Mouse (Mus musculus): ENCODE results near the gene Gm20388. TPM values are rescaled to one million over a fixed set of nuclear protein-coding genes. Genes with fewer than 3 reads are reported as not detected.

Gene Gm20388
- total and polyA plus RNA-seq, 2 experiments from 2014 or later: 51.3 TPM; not detected in 1

DNA sequence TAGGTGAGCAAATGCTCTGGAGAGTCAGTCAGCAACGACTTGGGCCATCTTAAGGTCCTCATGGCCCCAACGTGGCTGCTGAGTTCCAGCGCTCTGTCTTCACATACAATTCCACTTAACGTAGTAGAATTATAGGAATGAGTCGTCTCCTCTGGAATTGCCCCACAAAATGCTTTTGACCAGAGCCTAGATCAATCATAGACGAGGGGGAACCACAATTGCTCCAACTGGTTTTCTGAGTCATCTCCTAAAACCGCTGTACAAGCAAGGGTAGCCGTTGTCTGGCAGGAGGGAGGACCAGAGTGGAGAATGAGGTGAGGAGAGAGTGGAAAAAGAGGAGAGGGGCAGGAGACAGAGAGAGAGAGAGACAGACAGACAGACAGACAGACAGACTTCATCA lies 105.3 kb downstream of the Gm20388 start:
- no peaks in the 10 kb centered on the region for H3K36me3 ChIP-seq (ENCODE audit: insufficient read depth)
- no peak overlapping the region for H3K9ac ChIP-seq
- WGBS: 91% methylated on average over 8 of the region's 8 CpGs
- H3K27ac ChIP-seq (ENCODE audit: low read depth, low read length): no peak overlapping the region
- H3K4me1 ChIP-seq (ENCODE audit: insufficient read depth): no peaks in the 10 kb centered on the region
- TF ChIP-seq CTCF (IDR thresholded peaks at IDR 0.05; ENCODE audit: low read depth): no peak
- ATAC-seq (no peak), DNase-seq (no peak)
- no peak overlapping the region for H3K4me3 ChIP-seq (ENCODE audit: low read depth, low read length)
- H3K9me3 ChIP-seq (ENCODE audit: low read length): no peaks in the 10 kb centered on the region
- no peak overlapping the region for H3K4me2 ChIP-seq (ENCODE audit: low read depth)
- H3K27me3 ChIP-seq (ENCODE audit: insufficient read depth, low read length): no peaks in the 10 kb centered on the region

DNA sequence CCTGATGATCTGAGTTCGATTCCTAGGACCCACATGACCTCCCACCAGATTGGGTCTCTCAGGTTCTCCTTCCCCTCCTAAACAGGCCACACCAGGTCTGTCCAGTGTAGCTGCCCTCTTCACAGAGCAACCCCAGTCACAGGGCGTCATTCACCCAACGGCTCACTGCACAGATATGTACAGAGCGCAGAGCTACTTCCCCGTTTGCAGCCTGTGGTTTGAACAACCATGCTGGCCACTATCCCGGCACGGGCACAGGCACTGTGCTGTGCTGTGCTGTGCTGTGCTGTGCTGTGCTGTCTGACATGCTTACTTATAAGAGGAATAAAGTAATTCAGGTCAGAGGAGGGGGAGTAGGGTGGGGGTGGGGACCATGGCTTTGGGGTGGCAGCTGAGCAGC lies 105.8 kb downstream of the Gm20388 start:
- H3K27me3 ChIP-seq (ENCODE audit: insufficient read depth, low read length): no peaks in the 10 kb centered on the region

DNA sequence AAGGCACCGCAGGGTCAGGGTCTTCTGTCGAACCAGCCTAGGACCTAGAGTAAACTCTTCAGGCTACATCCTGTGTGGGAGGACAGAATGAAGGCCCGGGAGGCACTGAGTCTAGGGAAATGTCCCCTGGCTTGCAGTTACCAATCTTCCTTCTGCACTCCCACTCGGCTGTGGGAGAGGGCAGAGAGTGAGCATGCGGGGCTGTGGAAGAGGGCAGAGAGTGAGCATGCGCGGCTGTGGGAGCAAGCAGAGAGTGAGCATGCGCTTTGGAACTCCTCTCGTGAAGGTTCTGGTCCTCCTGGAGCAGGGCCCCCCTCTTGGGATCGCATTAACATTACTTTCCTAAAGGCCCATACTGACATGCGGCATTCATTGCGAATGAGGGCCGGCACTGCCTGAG lies 106.7 kb downstream of the Gm20388 start:
- H3K9me3 ChIP-seq (ENCODE audit: low read length): no peaks in the 10 kb centered on the region
- TF ChIP-seq CTCF (IDR thresholded peaks at IDR 0.05; ENCODE audit: low read depth): no peak
- WGBS: 92% methylated on average over 13 of the region's 13 CpGs
- H3K27ac ChIP-seq (ENCODE audit: low read depth, low read length): no peak overlapping the region
- no peaks in the 10 kb centered on the region for H3K36me3 ChIP-seq (ENCODE audit: insufficient read depth)
- no peak overlapping the region for H3K4me2 ChIP-seq (ENCODE audit: low read depth)
- no peak overlapping the region for H3K4me3 ChIP-seq (ENCODE audit: low read depth, low read length)
- no peaks in the 10 kb centered on the region for H3K27me3 ChIP-seq (ENCODE audit: insufficient read depth, low read length)
- DNase-seq (no peak), ATAC-seq (no peak)
- no peaks in the 10 kb centered on the region for H3K4me1 ChIP-seq (ENCODE audit: insufficient read depth)
- H3K9ac ChIP-seq: no peak overlapping the region

More for the DNA sequence above, 105.8 kb downstream of the Gm20388 start:
- Histone ChIP-seq H3K4me2 (ENCODE audit: low read depth) (no peak overlapping the region), H3K9me3 (ENCODE audit: low read length) (no peaks in the 10 kb centered on the region), H3K36me3 (ENCODE audit: insufficient read depth) (no peaks in the 10 kb centered on the region), H3K27ac (ENCODE audit: low read depth, low read length) (no peak overlapping the region), H3K4me3 (ENCODE audit: low read depth, low read length) (no peak overlapping the region), H3K9ac (no peak overlapping the region), H3K4me1 (ENCODE audit: insufficient read depth) (no peaks in the 10 kb centered on the region)
- no peak for TF ChIP-seq CTCF (IDR thresholded peaks at IDR 0.05; ENCODE audit: low read depth)
- DNase-seq (no peak), ATAC-seq (no peak)
- WGBS: 82% methylated on average over 7 of the region's 7 CpGs

DNA sequence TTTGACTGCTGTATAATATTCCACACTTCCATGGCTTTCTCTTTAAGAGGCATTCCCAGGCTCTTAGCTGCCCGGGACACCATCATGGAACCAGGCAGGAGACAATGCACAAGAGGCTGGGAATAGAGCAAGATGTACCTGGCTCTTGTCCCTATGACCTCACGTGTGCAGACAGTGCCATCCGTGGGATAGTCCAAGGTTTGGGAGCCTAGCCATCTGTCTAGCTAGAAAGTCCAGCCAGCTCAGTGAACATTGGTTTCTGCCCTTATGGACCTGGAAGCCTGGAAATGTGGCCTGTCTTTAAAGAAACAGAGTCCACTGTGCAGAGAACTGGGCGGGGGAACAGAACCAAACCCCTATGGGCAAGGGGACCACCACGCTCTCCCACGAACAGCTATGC lies 107.1 kb downstream of the Gm20388 start:
- no peaks in the 10 kb centered on the region for H3K36me3 ChIP-seq (ENCODE audit: insufficient read depth)
- H3K27ac ChIP-seq (ENCODE audit: low read depth, low read length): no peak overlapping the region
- H3K4me2 ChIP-seq (ENCODE audit: low read depth): no peak overlapping the region
- H3K4me3 ChIP-seq (ENCODE audit: low read depth, low read length): no peak overlapping the region
- DNase-seq: no peak
- no peaks in the 10 kb centered on the region for H3K27me3 ChIP-seq (ENCODE audit: insufficient read depth, low read length)
- WGBS: 96% methylated on average over 6 of the region's 6 CpGs
- no peak for TF ChIP-seq CTCF (IDR thresholded peaks at IDR 0.05; ENCODE audit: low read depth)
- no peak for ATAC-seq
- no peak overlapping the region for H3K9ac ChIP-seq
- no peaks in the 10 kb centered on the region for H3K4me1 ChIP-seq (ENCODE audit: insufficient read depth)
- H3K9me3 ChIP-seq (ENCODE audit: low read length): no peaks in the 10 kb centered on the region

DNA sequence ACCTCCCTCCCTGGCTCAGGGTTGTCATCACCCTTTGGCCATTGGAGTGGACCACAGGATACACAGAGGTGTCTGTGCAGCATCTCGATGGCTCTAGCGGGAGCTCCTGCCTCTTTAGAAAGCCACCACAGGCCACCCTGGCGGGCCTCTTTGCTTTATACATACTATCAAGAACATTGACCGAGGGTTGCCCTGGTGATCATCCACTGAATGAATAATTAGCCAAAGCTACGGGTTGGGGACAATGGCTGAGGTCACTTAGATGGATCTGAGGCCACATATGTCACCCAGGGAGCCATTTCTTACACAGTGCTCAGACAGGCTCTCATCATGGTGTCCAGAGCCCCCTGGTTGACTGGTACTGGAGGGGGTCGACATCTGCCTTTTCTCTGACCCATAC lies 107.7 kb downstream of the Gm20388 start:
- Histone ChIP-seq H3K4me3 (ENCODE audit: low read depth, low read length) (no peak overlapping the region), H3K9ac (no peak overlapping the region), H3K27ac (ENCODE audit: low read depth, low read length) (no peak overlapping the region), H3K4me2 (ENCODE audit: low read depth) (no peak overlapping the region), H3K36me3 (ENCODE audit: insufficient read depth) (no peaks in the 10 kb centered on the region), H3K27me3 (ENCODE audit: insufficient read depth, low read length) (no peaks in the 10 kb centered on the region), H3K9me3 (ENCODE audit: low read length) (no peaks in the 10 kb centered on the region), H3K4me1 (ENCODE audit: insufficient read depth) (no peaks in the 10 kb centered on the region)
- ATAC-seq: no peak
- no peak for DNase-seq
- TF ChIP-seq CTCF (IDR thresholded peaks at IDR 0.05; ENCODE audit: low read depth): no peak
- WGBS: 68% methylated on average over 6 of the region's 6 CpGs

DNA sequence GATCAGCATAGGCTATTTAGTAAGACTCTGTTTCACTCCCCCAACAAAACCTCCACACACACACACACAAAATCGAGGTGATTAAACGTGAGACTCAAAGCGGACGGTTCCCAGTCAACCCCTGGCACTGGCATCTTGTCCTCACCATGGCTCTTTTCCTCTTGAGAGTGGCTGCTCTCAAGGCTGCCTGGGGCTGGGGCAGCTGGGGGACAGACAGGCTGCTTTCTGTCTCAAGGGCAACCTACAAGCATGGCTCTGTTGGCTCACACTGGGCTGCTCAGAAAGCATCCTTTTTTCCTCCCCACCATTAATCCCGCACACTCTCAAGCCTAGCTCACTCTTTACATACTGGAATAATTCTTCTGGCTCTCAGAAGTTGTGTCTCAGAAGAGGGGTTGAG lies 108.7 kb downstream of the Gm20388 start:
- ATAC-seq: peak; percentile 27; the same call in 1 of the 2 replicates
- no peaks in the 10 kb centered on the region for H3K27me3 ChIP-seq (ENCODE audit: insufficient read depth, low read length)
- no peaks in the 10 kb centered on the region for H3K9me3 ChIP-seq (ENCODE audit: low read length)
- no peaks in the 10 kb centered on the region for H3K36me3 ChIP-seq (ENCODE audit: insufficient read depth)
- DNase-seq: no peak
- no peaks in the 10 kb centered on the region for H3K4me1 ChIP-seq (ENCODE audit: insufficient read depth)
- H3K9ac ChIP-seq: no peak overlapping the region
- H3K4me3 ChIP-seq (ENCODE audit: low read depth, low read length): no peak overlapping the region
- no peak overlapping the region for H3K4me2 ChIP-seq (ENCODE audit: low read depth)
- no peak for TF ChIP-seq CTCF (IDR thresholded peaks at IDR 0.05; ENCODE audit: low read depth)
- WGBS: 77% methylated on average over 5 of the region's 5 CpGs
- no peak overlapping the region for H3K27ac ChIP-seq (ENCODE audit: low read depth, low read length)

DNA sequence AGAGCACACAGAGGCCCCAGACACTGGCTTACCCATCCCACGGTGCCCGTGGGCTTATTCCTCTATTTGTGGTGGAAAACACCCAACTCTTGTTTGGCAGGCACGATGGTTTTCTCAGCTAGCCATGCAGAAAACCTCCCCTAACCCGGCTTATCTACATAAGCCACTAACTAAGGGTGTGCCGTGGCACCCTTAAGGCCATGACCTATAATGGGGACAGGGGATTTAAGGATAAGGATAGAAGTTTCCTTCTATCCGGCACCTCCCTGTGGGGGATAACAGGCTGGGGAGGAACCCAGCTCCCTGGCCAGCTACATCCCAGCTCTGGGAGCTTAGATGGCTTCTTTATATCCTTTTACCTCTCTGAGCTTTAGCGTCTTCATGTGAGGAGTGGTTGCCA lies 109.7 kb downstream of the Gm20388 start:
- H3K27ac ChIP-seq (ENCODE audit: low read depth, low read length): no peak overlapping the region
- H3K36me3 ChIP-seq (ENCODE audit: insufficient read depth): no peaks in the 10 kb centered on the region
- H3K27me3 ChIP-seq (ENCODE audit: insufficient read depth, low read length): no peaks in the 10 kb centered on the region
- WGBS: 72% methylated on average over 7 of the region's 7 CpGs
- ATAC-seq (no peak), DNase-seq (no peak)
- no peaks in the 10 kb centered on the region for H3K9me3 ChIP-seq (ENCODE audit: low read length)
- no peak for TF ChIP-seq CTCF (IDR thresholded peaks at IDR 0.05; ENCODE audit: low read depth)
- H3K4me2 ChIP-seq (ENCODE audit: low read depth): no peak overlapping the region
- no peak overlapping the region for H3K4me3 ChIP-seq (ENCODE audit: low read depth, low read length)
- no peak overlapping the region for H3K9ac ChIP-seq
- no peaks in the 10 kb centered on the region for H3K4me1 ChIP-seq (ENCODE audit: insufficient read depth)

DNA sequence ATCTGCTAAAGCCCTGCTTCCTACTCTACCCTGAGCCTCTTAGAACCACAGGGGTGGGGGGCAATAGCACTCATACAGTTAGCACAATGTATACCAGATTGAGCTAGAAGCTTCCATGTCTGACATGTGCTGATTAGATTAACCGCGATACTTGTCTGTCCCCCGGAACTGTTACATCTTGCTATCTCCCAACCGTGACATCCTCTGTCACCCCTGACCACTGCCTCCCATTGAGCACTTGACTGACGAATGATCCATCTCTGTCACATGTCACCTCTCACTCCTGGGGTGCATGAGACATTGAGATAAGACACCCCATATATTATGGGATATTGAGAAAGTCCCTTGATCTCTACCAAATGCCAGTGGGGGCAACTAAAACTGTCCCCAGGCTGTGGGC lies 115.6 kb downstream of the Gm20388 start:
- Histone ChIP-seq H3K4me1 (ENCODE audit: insufficient read depth) (no peaks in the 10 kb centered on the region), H3K9ac (no peak overlapping the region), H3K36me3 (ENCODE audit: insufficient read depth) (no peaks in the 10 kb centered on the region), H3K9me3 (ENCODE audit: low read length) (no peaks in the 10 kb centered on the region), H3K4me3 (ENCODE audit: low read depth, low read length) (no peak overlapping the region), H3K27me3 (ENCODE audit: insufficient read depth, low read length) (no peaks in the 10 kb centered on the region), H3K4me2 (ENCODE audit: low read depth) (no peak overlapping the region), H3K27ac (ENCODE audit: low read depth, low read length) (no peak overlapping the region)
- no peak for TF ChIP-seq CTCF (IDR thresholded peaks at IDR 0.05; ENCODE audit: low read depth)
- DNase-seq: no peak
- ATAC-seq: no peak
- 92% methylated on average over 5 of the region's 5 CpGs for WGBS

Data from forebrain, postnatal 0 days (tissue).